Mouse (Mus musculus): Measurements from ENCODE around the gene Morn3. TPM values are rescaled to one million over a fixed set of nuclear protein-coding genes. Genes with fewer than 3 reads are reported as not detected.

The Morn3 gene
- polyA plus RNA-seq, 1 experiment from 2014 or later: not detected

- H3K36me3 ChIP-seq (ENCODE audit: control insufficient read depth, insufficient read depth): peaks cover 5% of the 10 kb centered on the region
- no peaks in the 10 kb centered on the region for H3K27me3 ChIP-seq (replicated peaks; ENCODE audit: control insufficient read depth, insufficient read depth, low read length)
- H3K4me2 ChIP-seq (replicated peaks; ENCODE audit: low read depth): no peak overlapping the region
- no peak overlapping the region for H3K27ac ChIP-seq (ENCODE audit: low read depth, low read length)
- H3K4me3 ChIP-seq (ENCODE audit: low read depth, low read length): no peak overlapping the region
- no peaks in the 10 kb centered on the region for H3K9me3 ChIP-seq (ENCODE audit: control insufficient read depth)
- H3K4me1 ChIP-seq (replicated peaks; ENCODE audit: control insufficient read depth, insufficient read depth, low read length): peaks cover 10% of the 10 kb centered on the region; the same call in 1 of the 2 replicates
- no peak overlapping the region for H3K9ac ChIP-seq (ENCODE audit: low read depth, low read length)
- TF ChIP-seq CTCF (IDR thresholded peaks at IDR 0.05; ENCODE audit: low read depth): no peak
- WGBS: 78% methylated on average over 8 of the region's 8 CpGs
- ATAC-seq: no peak
These were observed 60.7 kb downstream of the Morn3 start for GRCm38 (mm10) chr5:122986091-122986493.

Other genes starting within 250 kb of the Morn3 start
- gene Anapc5, start 225.7 kb downstream of the Morn3 start, polyA plus RNA-seq (2015; fragmentation: Nextera tagmentation; extraction: Ambion mirVana): 134 and 145 TPM in 2 replicates
- gene Rnf34, start 197.0 kb downstream of the Morn3 start, polyA plus RNA-seq (2015; fragmentation: Nextera tagmentation; extraction: Ambion mirVana): 18.3 and 21.0 TPM in 2 replicates
- 7.6 and 8.6 TPM in 2 replicates for gene Kdm2b, start 57.2 kb downstream of the Morn3 start, polyA plus RNA-seq (2015; fragmentation: Nextera tagmentation; extraction: Ambion mirVana)
- gene Orai1, start 31.9 kb downstream of the Morn3 start, polyA plus RNA-seq (2015; fragmentation: Nextera tagmentation; extraction: Ambion mirVana): 36.8 and 42.5 TPM in 2 replicates
- 3.2 and 4.2 TPM in 2 replicates for gene Tmem120b, start 21.4 kb upstream of the Morn3 start, polyA plus RNA-seq (2015; fragmentation: Nextera tagmentation; extraction: Ambion mirVana)
- gene Rhof, start 85.7 kb upstream of the Morn3 start, polyA plus RNA-seq (2015; fragmentation: Nextera tagmentation; extraction: Ambion mirVana): 17.0 TPM in 2 replicates
- gene Setd1b, start 95.2 kb upstream of the Morn3 start, polyA plus RNA-seq (2015; fragmentation: Nextera tagmentation; extraction: Ambion mirVana): 5.4 and 6.7 TPM in 2 replicates
- gene Psmd9, start 122.4 kb upstream of the Morn3 start, polyA plus RNA-seq (2015; fragmentation: Nextera tagmentation; extraction: Ambion mirVana): 50.9 and 57.5 TPM in 2 replicates
- 3.9 and 4.7 TPM in 2 replicates for gene Hpd, start 135.7 kb upstream of the Morn3 start, polyA plus RNA-seq (2015; fragmentation: Nextera tagmentation; extraction: Ambion mirVana)
- gene Wdr66, start 205.1 kb upstream of the Morn3 start, polyA plus RNA-seq (2015; fragmentation: Nextera tagmentation; extraction: Ambion mirVana): 0.42 and 0.51 TPM in 2 replicates